Mouse (Mus musculus) forebrain, embryonic 15.5 days (tissue): ENCODE data around the gene Zswim3. TPM values are rescaled to one million over a fixed set of nuclear protein-coding genes. Genes with fewer than 3 reads are reported as not detected.
A peak's percentile ranks its signal among the peaks of the same experiment; 100 is the strongest.
"Not testable (repeated sequence)": the region's sequence is repeated elsewhere in the genome, so short reads cannot be mapped to it uniquely, and the experiment has no call there.

Experiments used
- ATAC-seq: fragments of 200-750 bp; cut with Nextera tagmentation; replicated peaks from 2 replicates; pipeline ENCODE4 v1.8.0; 2017; ENCODE audit warnings: mild to moderate bottlenecking, moderate TSS enrichment, moderate library complexity
- H3K27ac ChIP-seq: fragments of 300-500 bp; sonication (generic); replicated peaks from 2 replicates; pipeline ENCODE4 v1.5.1; 2015; ENCODE audit warnings: mild to moderate bottlenecking, inconsistent platforms
- H3K27me3 ChIP-seq: fragments of 300-500 bp; sonication (generic); 2 replicates; pipeline ENCODE4 v1.6.1; 2015; ENCODE audit warnings: inconsistent platforms
- H3K36me3 ChIP-seq: fragments of 300-500 bp; sonication (generic); 2 replicates; pipeline ENCODE4 v1.6.1; 2015; ENCODE audit warnings: mild to moderate bottlenecking, inconsistent platforms
- H3K4me1 ChIP-seq: fragments of 300-500 bp; sonication (generic); 2 replicates; pipeline ENCODE4 v1.6.1; 2015; ENCODE audit warnings: inconsistent platforms
- H3K4me2 ChIP-seq: fragments of 300-500 bp; sonication (generic); replicated peaks from 2 replicates; pipeline ENCODE4 v1.6.1; 2015; ENCODE audit warnings: mild to moderate bottlenecking, inconsistent platforms
- H3K4me3 ChIP-seq: fragments of 300-500 bp; sonication (generic); 2 replicates; pipeline ENCODE4 v1.5.1; 2015; ENCODE audit warnings: mild to moderate bottlenecking, inconsistent platforms
- H3K9ac ChIP-seq: fragments of 300-500 bp; sonication (generic); replicated peaks from 2 replicates; pipeline ENCODE4 v1.6.1; 2015; ENCODE audit warnings: mild to moderate bottlenecking, inconsistent platforms
- H3K9me3 ChIP-seq: fragments of 300-500 bp; sonication (generic); 2 replicates; pipeline ENCODE4 v1.6.1; 2016; ENCODE audit warnings: inconsistent platforms
- WGBS: fragments of 180-500 bp; shearing (Covaris S2); methylation state at CpG from one replicate; pipeline ENCODE4 v1.1.7; 2015; ENCODE audit warnings: mixed read lengths; 5-methylcytosine and 5-hydroxymethylcytosine counted together
- polyA plus RNA-seq: library from polyadenylated mRNA; unstranded; fragments of >200 nt; fragmentation: Nextera tagmentation; extraction: Ambion mirVana; gene quantifications from 2 replicates; pipeline ENCODE4 v1.2.1, GENCODE M21; 2015

Zswim3 gene
- polyA plus RNA-seq, 1 experiment from 2014 or later: 14.5 TPM

DNA sequence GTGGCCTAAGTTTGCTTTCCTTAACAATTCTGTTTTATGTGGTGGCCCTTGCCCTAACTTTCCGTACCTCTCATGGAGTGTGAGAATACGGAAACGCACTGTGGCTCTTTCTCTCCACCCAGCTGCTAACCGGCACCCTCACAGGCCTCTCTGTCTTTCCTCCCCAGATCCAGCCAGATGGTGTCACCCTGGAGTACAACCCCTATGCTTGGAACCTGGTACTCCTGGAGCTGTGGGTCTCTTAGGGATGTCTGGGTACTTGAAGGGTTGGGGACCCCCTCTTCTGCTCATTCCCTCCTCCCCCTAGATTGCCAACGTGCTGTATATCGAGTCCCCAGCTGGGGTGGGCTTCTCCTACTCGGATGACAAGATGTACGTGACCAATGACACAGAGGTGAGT lies 29.6 kb downstream of the Zswim3 start:
- Histone ChIP-seq H3K9ac (peak overlapping the region; percentile 73), H3K4me2 (peak overlapping the region; percentile 100), H3K9me3 (no peaks in the 10 kb centered on the region), H3K27ac (no peak overlapping the region), H3K4me1 (peaks cover 23% of the 10 kb centered on the region), H3K4me3 (peak overlapping the region; percentile 81), H3K36me3 (peaks cover 16% of the 10 kb centered on the region), H3K27me3 (no peaks in the 10 kb centered on the region)
- 52% methylated on average over 8 of the region's 8 CpGs for WGBS
- no peak for ATAC-seq

GRCm38 (mm10) chr2:164835164-164835563 lies 30.3 kb downstream of the Zswim3 start:
- H3K4me3 ChIP-seq: 0 out of 2 replicates have a peak overlapping the region, but pooled peaks have one; percentile 81
- H3K27ac ChIP-seq: no peak overlapping the region
- peaks cover 20% of the 10 kb centered on the region for H3K36me3 ChIP-seq
- no peaks in the 10 kb centered on the region for H3K27me3 ChIP-seq
- no peak overlapping the region for H3K9ac ChIP-seq
- H3K4me2 ChIP-seq: no peak overlapping the region
- no peaks in the 10 kb centered on the region for H3K9me3 ChIP-seq
- WGBS: 91% methylated on average over 4 of the region's 4 CpGs
- ATAC-seq: no peak
- H3K4me1 ChIP-seq: peaks cover 23% of the 10 kb centered on the region

- Histone ChIP-seq H3K4me1 (no peaks in the 10 kb centered on the region), H3K27ac (no peak overlapping the region), H3K9me3 (no peaks in the 10 kb centered on the region), H3K36me3 (no peaks in the 10 kb centered on the region), H3K27me3 (no peaks in the 10 kb centered on the region), H3K9ac (no peak overlapping the region), H3K4me2 (no peak overlapping the region), H3K4me3 (no peak overlapping the region)
- 54% methylated on average over 3 of the region's 3 CpGs for WGBS
- ATAC-seq: no peak
Observed at GRCm38 (mm10) chr2:164845782-164846181, 40.9 kb downstream of the Zswim3 start.

DNA sequence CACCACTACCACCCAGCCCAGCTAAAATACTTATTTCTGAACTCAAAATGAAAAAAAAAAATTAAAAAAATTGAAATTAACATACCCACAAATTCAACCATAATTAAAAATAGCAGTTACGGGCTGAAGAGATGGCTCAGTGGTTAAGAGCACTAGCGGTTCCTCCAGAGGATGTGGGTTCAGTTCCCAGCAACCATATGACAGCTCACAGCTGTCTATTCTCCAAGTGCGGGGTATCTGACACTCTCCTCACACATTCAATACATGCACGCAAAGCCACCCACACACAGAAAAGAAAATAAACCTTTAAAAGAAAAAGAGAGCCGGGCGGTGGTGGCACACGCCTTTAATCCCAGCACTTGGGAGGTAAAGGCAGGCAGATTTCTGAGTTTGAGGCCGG lies 45.2 kb downstream of the Zswim3 start:
- Histone ChIP-seq H3K4me3 (no peak overlapping the region), H3K4me2 (no peak overlapping the region), H3K27ac (no peak overlapping the region), H3K36me3 (no peaks in the 10 kb centered on the region), H3K4me1 (no peaks in the 10 kb centered on the region), H3K9me3 (no peaks in the 10 kb centered on the region), H3K27me3 (peaks cover 4% of the 10 kb centered on the region), H3K9ac (no peak overlapping the region)
- no peak for ATAC-seq
- WGBS: 90% methylated on average over 8 of the region's 8 CpGs

- not testable (repeated sequence) for H3K9me3 ChIP-seq, H3K36me3 ChIP-seq, H3K4me2 ChIP-seq, H3K4me3 ChIP-seq, H3K9ac ChIP-seq, H3K27ac ChIP-seq, ATAC-seq
- Histone ChIP-seq H3K27me3 (peaks cover 37% of the 10 kb centered on the region), H3K4me1 (peaks cover 21% of the 10 kb centered on the region)
- WGBS: 82% methylated on average over 5 of the region's 5 CpGs
Observed at GRCm38 (mm10) chr2:164855572-164855971, 50.7 kb downstream of the Zswim3 start.

- H3K9ac ChIP-seq: peak overlapping the region; percentile 39
- WGBS: 2% methylated on average over 42 of the region's 42 CpGs
- H3K27me3 ChIP-seq: peaks cover 37% of the 10 kb centered on the region
- H3K9me3 ChIP-seq: no peaks in the 10 kb centered on the region
- ATAC-seq: peak; percentile 8; the same call in 1 of the 2 replicates
- H3K4me1 ChIP-seq: peaks cover 21% of the 10 kb centered on the region
- H3K27ac ChIP-seq: no peak overlapping the region
- peak overlapping the region; percentile 44 for H3K4me3 ChIP-seq
- peak overlapping the region; percentile 90 for H3K4me2 ChIP-seq
- H3K36me3 ChIP-seq: no peaks in the 10 kb centered on the region
Observed at GRCm38 (mm10) chr2:164856309-164857100, 51.6 kb downstream of the Zswim3 start.

DNA sequence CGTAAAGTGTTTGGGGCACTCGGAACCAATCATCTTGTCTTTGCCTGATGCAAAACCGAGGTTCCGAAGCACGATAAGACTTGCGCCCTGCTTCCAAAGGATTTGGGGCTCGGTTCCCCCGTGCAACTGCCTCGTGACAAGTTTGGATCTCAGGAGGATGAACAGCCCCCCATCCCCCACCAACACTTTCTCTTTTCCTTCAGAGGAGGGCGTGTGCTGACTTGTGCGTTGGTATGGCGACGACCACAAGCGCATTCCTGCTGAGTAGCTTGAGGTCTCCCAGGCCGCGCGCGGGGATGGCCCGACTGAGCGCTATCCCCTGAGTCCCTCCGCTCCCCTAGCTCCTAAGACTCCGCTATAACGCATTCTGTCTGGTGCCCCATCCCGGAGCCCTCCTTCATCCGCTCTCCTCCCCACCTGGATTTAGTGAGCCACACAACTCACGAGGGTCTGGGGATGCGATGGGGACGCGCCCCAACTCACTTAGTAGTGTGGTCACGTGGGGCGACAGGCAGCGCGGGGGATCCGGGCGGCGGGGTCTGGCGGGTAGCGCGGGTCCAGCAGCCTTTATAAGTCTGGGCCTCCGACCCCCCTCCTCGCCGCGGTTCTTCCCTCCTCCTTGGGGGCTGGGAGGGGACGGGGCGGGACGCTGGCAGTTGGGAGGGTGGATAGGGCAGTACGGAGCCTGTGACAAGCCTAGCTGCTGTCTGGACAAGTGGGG lies 52.4 kb downstream of the Zswim3 start, which contains the start of gene Pltp:
Gene Pltp, minus strand, starts transcription at position 611 of the 721 bp plus-strand sequence.
- H3K27me3 ChIP-seq: peaks cover 37% of the 10 kb centered on the region
- H3K4me1 ChIP-seq: peaks cover 26% of the 10 kb centered on the region
- peak within 1 kb of the TSS; percentile 44 for H3K4me3 ChIP-seq
- H3K4me2 ChIP-seq: peak within 1 kb of the TSS; percentile 90
- under 1% methylated on average over 45 of the region's 47 CpGs for WGBS
- ATAC-seq: peak; percentile 57
- no peak within 1 kb of the TSS for H3K27ac ChIP-seq
- no peaks in the 10 kb centered on the region for H3K9me3 ChIP-seq
- H3K9ac ChIP-seq: peak within 1 kb of the TSS; percentile 39
- no peaks in the 10 kb centered on the region for H3K36me3 ChIP-seq

DNA sequence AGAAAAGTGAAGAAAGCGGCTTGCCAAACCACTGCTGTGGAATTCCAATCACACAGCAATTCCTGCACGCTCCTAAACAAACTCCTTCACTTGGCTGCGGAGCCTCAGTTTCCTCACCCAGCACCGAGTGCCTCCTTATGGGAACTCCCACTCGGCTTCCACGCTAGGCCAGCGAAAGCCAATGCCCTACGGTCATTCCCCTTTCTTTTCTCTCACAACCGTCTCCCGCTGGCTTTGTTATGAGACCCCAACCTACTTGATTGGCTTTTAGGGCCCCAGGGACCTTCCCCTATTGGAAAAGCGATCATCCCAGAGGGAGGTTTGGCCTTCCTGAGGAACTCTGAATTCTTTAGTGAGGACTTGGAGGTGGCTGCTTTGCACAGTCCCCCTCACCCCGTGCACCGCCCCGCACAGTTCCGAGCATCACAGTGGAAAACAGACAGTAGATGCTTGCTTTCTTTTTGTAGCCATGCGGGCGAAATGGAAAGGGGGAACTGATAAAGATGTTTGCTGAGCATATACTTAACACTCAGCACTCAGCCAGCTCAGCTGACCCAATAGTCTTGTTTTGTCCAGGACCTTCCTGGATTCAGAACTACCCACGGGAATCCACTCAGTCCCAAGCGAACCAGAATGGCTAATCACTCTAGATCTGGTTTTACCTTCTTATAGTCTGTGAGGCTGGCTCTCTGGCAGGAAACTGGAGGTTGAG lies 53.1 kb downstream of the Zswim3 start:
- no peaks in the 10 kb centered on the region for H3K36me3 ChIP-seq
- no peak overlapping the region for H3K9ac ChIP-seq
- H3K27ac ChIP-seq: no peak overlapping the region
- H3K4me2 ChIP-seq: peak overlapping the region; percentile 90
- 3% methylated on average over 19 of the region's 19 CpGs for WGBS
- H3K4me3 ChIP-seq: peak overlapping the region; percentile 44
- peaks cover 37% of the 10 kb centered on the region for H3K27me3 ChIP-seq
- H3K4me1 ChIP-seq: peaks cover 31% of the 10 kb centered on the region
- ATAC-seq: no peak
- no peaks in the 10 kb centered on the region for H3K9me3 ChIP-seq

- Histone ChIP-seq H3K4me3 (no peak overlapping the region), H3K36me3 (no peaks in the 10 kb centered on the region), H3K9me3 (no peaks in the 10 kb centered on the region), H3K9ac (no peak overlapping the region), H3K27me3 (peaks cover 37% of the 10 kb centered on the region), H3K4me2 (no peak overlapping the region), H3K4me1 (peaks cover 31% of the 10 kb centered on the region), H3K27ac (no peak overlapping the region)
- 72% methylated on average over 2 of the region's 2 CpGs for WGBS
- ATAC-seq: no peak
Observed at GRCm38 (mm10) chr2:164859155-164859554, 54.3 kb downstream of the Zswim3 start.

DNA sequence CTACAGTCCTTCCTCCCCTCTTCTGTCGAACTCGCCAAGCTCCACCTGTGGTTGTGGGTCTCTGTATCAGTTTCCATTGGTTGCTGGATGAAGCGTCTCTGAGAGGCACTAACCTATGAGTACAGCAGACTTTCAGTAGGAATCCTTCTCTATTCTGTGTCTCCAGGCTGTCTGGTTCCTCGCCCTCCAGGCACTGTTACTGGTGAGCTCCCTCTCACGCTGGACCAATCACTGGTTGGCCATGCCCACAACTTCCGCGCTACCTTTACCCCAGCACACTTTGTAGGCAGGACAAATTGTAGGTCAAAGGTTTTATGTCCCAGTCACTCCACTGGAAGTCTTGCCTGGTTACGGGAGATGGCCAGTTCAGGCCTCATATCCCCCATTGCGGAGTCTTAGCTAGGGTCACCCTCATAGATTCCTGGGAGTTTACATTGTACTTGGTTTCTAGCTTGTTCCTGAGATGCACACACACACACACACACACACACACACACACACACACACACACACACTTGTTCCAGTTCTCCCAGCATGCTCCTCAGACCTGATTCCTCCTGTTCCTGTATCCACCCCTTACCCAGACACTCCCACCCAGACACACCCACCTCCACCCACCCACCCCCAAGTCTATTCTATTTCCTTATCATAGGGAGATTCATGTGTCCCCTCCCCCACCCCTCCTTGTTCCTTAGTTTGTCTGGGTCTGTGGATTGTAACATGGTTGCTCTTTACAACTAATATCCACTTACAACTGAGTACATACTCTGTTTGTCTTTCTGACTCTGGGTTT lies 54.9 kb downstream of the Zswim3 start:
- no peak for ATAC-seq
- H3K4me3 ChIP-seq: no peak overlapping the region
- no peak overlapping the region for H3K9ac ChIP-seq
- H3K27ac ChIP-seq: no peak overlapping the region
- H3K9me3 ChIP-seq: no peaks in the 10 kb centered on the region
- H3K27me3 ChIP-seq: peaks cover 36% of the 10 kb centered on the region
- H3K36me3 ChIP-seq: no peaks in the 10 kb centered on the region
- no peak overlapping the region for H3K4me2 ChIP-seq
- peaks cover 31% of the 10 kb centered on the region for H3K4me1 ChIP-seq
- WGBS: 64% methylated on average over 9 of the region's 9 CpGs

- no peak for ATAC-seq
- 71% methylated on average over 4 of the region's 4 CpGs for WGBS
- no peaks in the 10 kb centered on the region for H3K9me3 ChIP-seq
- no peak overlapping the region for H3K4me2 ChIP-seq
- H3K27ac ChIP-seq: no peak overlapping the region
- no peak overlapping the region for H3K4me3 ChIP-seq
- peaks cover 31% of the 10 kb centered on the region for H3K4me1 ChIP-seq
- H3K27me3 ChIP-seq: peaks cover 27% of the 10 kb centered on the region; the same call in 1 of the 2 replicates
- no peak overlapping the region for H3K9ac ChIP-seq
- no peaks in the 10 kb centered on the region for H3K36me3 ChIP-seq
Observed at GRCm38 (mm10) chr2:164861094-164861493, 56.2 kb downstream of the Zswim3 start.
